Mouse (Mus musculus) frontal cortex, postnatal 25 days (tissue): ENCODE data around the gene Gm11009.
"Not testable (repeated sequence)": the region's sequence is repeated elsewhere in the genome, so short reads cannot be mapped to it uniquely, and the experiment has no call there.

Experiments
- DNase-seq, 2 experiments: peaks; one replicate each; pipeline ENCODE4 v3.0.0; 2022; ENCODE audit warnings: low spot score in 2 of 2

The Gm11009 gene

GRCm38 (mm10) chr2:176319394-176319793 is at the start of gene Gm11009:
Gm11009 (minus strand) TSS chr2:176319494.
- DNase-seq: not testable (repeated sequence)
